Mouse (Mus musculus) ES-E14 (cell line): Measurements from ENCODE around the gene Wdr70. TPM values are rescaled to one million over a fixed set of nuclear protein-coding genes. Genes with fewer than 3 reads are reported as not detected.

Experiments
- DNase-seq: peaks from one replicate; pipeline ENCODE4 v3.0.0-alpha.2; 2013; ENCODE audit warnings: low read depth, low spot score
- H3K27ac ChIP-seq: 2 replicates; pipeline ENCODE4 v1.5.1; 2012; ENCODE audit warnings: low read depth, mild to moderate bottlenecking, low read length, moderate library complexity, mixed read lengths; ENCODE audit not compliant: poor library complexity, insufficient read depth, severe bottlenecking
- H3K36me3 ChIP-seq: 2 replicates; pipeline ENCODE4 v1.6.1; 2012; ENCODE audit warnings: mild to moderate bottlenecking, low read length, moderate library complexity, mixed read lengths; ENCODE audit not compliant: control insufficient read depth, poor library complexity, insufficient read depth, severe bottlenecking
- H3K4me1 ChIP-seq, 2 experiments: fragments of 150-350 bp in 1 of 2; sonication (generic) in 1 of 2; 2 replicates each; pipeline ENCODE4 v1.6.1; 2012; ENCODE audit warnings: low read length in 2 of 2, mild to moderate bottlenecking in 1 of 2, mixed read lengths in 1 of 2; ENCODE audit not compliant: control insufficient read depth in 2 of 2, insufficient read depth in 2 of 2, poor library complexity in 1 of 2
- H3K4me3 ChIP-seq, 2 experiments: fragments of 150-350 bp in 1 of 2; sonication (generic) in 1 of 2; 2 replicates each; pipeline ENCODE4 v1.5.1; 2012; ENCODE audit warnings: low read length in 2 of 2, low read depth in 1 of 2, mild to moderate bottlenecking in 1 of 2, mixed read lengths in 1 of 2; ENCODE audit not compliant: insufficient read depth in 1 of 2, poor library complexity in 1 of 2, severe bottlenecking in 1 of 2
- H3K9ac ChIP-seq: 2 replicates; pipeline ENCODE4 v1.6.1; 2012; ENCODE audit warnings: low read depth, mild to moderate bottlenecking, low read length, mixed read lengths; ENCODE audit not compliant: poor library complexity, insufficient read depth, severe bottlenecking
- H3K9me3 ChIP-seq: fragments of 150-350 bp; sonication (generic); 2 replicates; pipeline ENCODE4 v1.6.1; 2012; ENCODE audit warnings: low read depth, mild to moderate bottlenecking, low read length; ENCODE audit not compliant: control insufficient read depth, insufficient read depth
- CHD2 ChIP-seq: IDR thresholded peaks from 2 replicates; pipeline ENCODE4 v1.6.1; 2014; ENCODE audit warnings: mild to moderate bottlenecking, low read depth, low read length, inconsistent platforms
- HCFC1 ChIP-seq: IDR thresholded peaks from 2 replicates; pipeline ENCODE4 v1.6.1; 2012; ENCODE audit warnings: low read length, inconsistent platforms, borderline replicate concordance; ENCODE audit not compliant: insufficient read depth
- MAFK ChIP-seq: IDR thresholded peaks from 2 replicates; pipeline ENCODE4 v1.6.1; 2014; ENCODE audit warnings: mild to moderate bottlenecking, low read depth, low read length, inconsistent platforms; ENCODE audit not compliant: insufficient read depth
- ZC3H11A ChIP-seq: IDR thresholded peaks from 2 replicates; pipeline ENCODE4 v1.6.1; 2012; ENCODE audit warnings: low read depth, mild to moderate bottlenecking, inconsistent platforms, low read length, borderline replicate concordance
- ZNF384 ChIP-seq: IDR thresholded peaks from 2 replicates; pipeline ENCODE4 v1.6.1; 2012; ENCODE audit warnings: low read depth, low read length, inconsistent platforms
- in situ Hi-C, 2 experiments: fragments of 600-800 bp; cut with MboI; formaldehyde crosslinking; loops; one replicate each; pipeline ENCODE4 v1.15.1; 2025; ENCODE audit warnings: low sequenced_read_pairs in 2 of 2, inconsistent platforms in 1 of 2; ENCODE audit not compliant: unreplicated experiment in 2 of 2
- total RNA-seq: library from RNA; depleted of rRNA; stranded (reverse); fragments of 300-350 nt; gene quantifications from 2 replicates; pipeline ENCODE4 v1.2.3, GENCODE M21; 2012

Gene Wdr70
- total RNA-seq, 1 experiment = 45.5 TPM

- Histone ChIP-seq H3K4me1 (no peaks in the 10 kb centered on the region), H3K9ac (no peak overlapping the region), H3K9me3 (no peaks in the 10 kb centered on the region), H3K36me3 (peaks cover 2% of the 10 kb centered on the region; the same call in 1 of the 2 replicates), H3K27ac (no peak overlapping the region), H3K4me3 (no peak overlapping the region)
- DNase-seq = no peak
- in situ Hi-C loops = no loop called here
- TF ChIP-seq ZNF384 = no peak
- TF ChIP-seq CHD2 = no peak
- no peak for TF ChIP-seq MAFK
- no peak for TF ChIP-seq ZC3H11A
- TF ChIP-seq HCFC1 = no peak
Measured at GRCm38 (mm10) chr15:7878861-7879260, 220.1 kb downstream of the Wdr70 start.

GRCm38 (mm10) chr15:7877560-7878467 lies 221.2 kb downstream of the Wdr70 start:
- Histone ChIP-seq H3K9ac (no peak overlapping the region), H3K27ac (no peak overlapping the region), H3K36me3 (peaks cover 2% of the 10 kb centered on the region; the same call in 1 of the 2 replicates), H3K9me3 (no peaks in the 10 kb centered on the region), H3K4me3 (no peak overlapping the region), H3K4me1 (no peaks in the 10 kb centered on the region)
- in situ Hi-C loops = no loop called here
- TF ChIP-seq ZNF384 = no peak
- no peak for TF ChIP-seq MAFK
- TF ChIP-seq HCFC1 = no peak
- TF ChIP-seq CHD2 = no peak
- TF ChIP-seq ZC3H11A = no peak
- DNase-seq = no peak

GRCm38 (mm10) chr15:7875879-7876278 lies 223.1 kb downstream of the Wdr70 start:
- no peak overlapping the region for H3K9ac ChIP-seq
- in situ Hi-C loops = no loop called here
- H3K4me3 ChIP-seq = no peak overlapping the region
- DNase-seq = no peak
- H3K27ac ChIP-seq = no peak overlapping the region
- H3K4me1 ChIP-seq = no peaks in the 10 kb centered on the region
- H3K9me3 ChIP-seq = no peaks in the 10 kb centered on the region
- TF ChIP-seq MAFK = no peak
- no peak for TF ChIP-seq HCFC1
- no peak for TF ChIP-seq CHD2
- TF ChIP-seq ZC3H11A = no peak
- TF ChIP-seq ZNF384 = no peak
- no peaks in the 10 kb centered on the region for H3K36me3 ChIP-seq

GRCm38 (mm10) chr15:7872473-7872872 lies 226.5 kb downstream of the Wdr70 start:
- Histone ChIP-seq H3K27ac (no peak overlapping the region), H3K4me3 (no peak overlapping the region), H3K4me1 (no peaks in the 10 kb centered on the region), H3K36me3 (no peaks in the 10 kb centered on the region), H3K9me3 (no peaks in the 10 kb centered on the region), H3K9ac (no peak overlapping the region)
- in situ Hi-C loops = no loop called here
- DNase-seq = no peak
- TF ChIP-seq MAFK = no peak
- TF ChIP-seq CHD2 = no peak

GRCm38 (mm10) chr15:7865305-7865704 lies 233.7 kb downstream of the Wdr70 start:
- Histone ChIP-seq H3K4me3 (no peak overlapping the region), H3K27ac (no peak overlapping the region), H3K36me3 (no peaks in the 10 kb centered on the region), H3K4me1 (no peaks in the 10 kb centered on the region), H3K9me3 (no peaks in the 10 kb centered on the region), H3K9ac (no peak overlapping the region)
- in situ Hi-C loops = no loop called here
- DNase-seq = no peak
- no peak for TF ChIP-seq ZNF384
- TF ChIP-seq MAFK = no peak
- TF ChIP-seq ZC3H11A = no peak
